Mouse (Mus musculus): ENCODE results near the gene Vmo1. TPM values are rescaled to one million over a fixed set of nuclear protein-coding genes. Genes with fewer than 3 reads are reported as not detected.
"Not testable (repeated sequence)": the region's sequence is repeated elsewhere in the genome, so short reads cannot be mapped to it uniquely, and the experiment has no call there.

The Vmo1 gene
- polyA plus RNA-seq (2012; ENCODE audit: insufficient read depth, insufficient read length, missing spikeins): not detected in 2 replicates

DNA sequence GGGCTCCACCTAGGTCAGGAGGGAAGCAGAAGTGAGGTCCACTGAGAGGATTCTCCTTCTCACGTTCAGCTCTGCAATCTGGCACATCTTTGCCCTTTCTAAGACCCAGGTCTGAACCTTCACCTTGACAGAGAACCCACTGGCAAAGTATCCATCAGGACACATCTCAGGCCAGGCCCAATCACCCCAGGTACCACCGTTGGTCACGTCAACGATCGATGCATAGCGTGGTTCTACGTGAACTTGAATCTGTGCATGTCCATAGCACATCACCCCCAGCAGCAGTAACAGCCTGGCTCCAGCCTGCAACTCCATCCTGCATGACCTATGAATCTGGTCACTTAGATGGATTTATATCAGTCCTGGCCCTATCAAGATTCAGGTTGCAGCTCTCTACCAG is at the start of gene Vmo1:
Vmo1 (minus strand) TSS at position 329 of the 400 bp plus-strand sequence.
- no peak within 1 kb of the TSS for H3K27ac ChIP-seq (replicated peaks; ENCODE audit: low read depth, low read length)
- no peaks in the 10 kb centered on the region; the same call in 1 of the 2 replicates for H3K4me1 ChIP-seq (ENCODE audit: control insufficient read depth, insufficient read depth, insufficient read length, low read length)
- H3K4me3 ChIP-seq (ENCODE audit: insufficient read depth, low read depth, low read length): no peak within 1 kb of the TSS

DNA sequence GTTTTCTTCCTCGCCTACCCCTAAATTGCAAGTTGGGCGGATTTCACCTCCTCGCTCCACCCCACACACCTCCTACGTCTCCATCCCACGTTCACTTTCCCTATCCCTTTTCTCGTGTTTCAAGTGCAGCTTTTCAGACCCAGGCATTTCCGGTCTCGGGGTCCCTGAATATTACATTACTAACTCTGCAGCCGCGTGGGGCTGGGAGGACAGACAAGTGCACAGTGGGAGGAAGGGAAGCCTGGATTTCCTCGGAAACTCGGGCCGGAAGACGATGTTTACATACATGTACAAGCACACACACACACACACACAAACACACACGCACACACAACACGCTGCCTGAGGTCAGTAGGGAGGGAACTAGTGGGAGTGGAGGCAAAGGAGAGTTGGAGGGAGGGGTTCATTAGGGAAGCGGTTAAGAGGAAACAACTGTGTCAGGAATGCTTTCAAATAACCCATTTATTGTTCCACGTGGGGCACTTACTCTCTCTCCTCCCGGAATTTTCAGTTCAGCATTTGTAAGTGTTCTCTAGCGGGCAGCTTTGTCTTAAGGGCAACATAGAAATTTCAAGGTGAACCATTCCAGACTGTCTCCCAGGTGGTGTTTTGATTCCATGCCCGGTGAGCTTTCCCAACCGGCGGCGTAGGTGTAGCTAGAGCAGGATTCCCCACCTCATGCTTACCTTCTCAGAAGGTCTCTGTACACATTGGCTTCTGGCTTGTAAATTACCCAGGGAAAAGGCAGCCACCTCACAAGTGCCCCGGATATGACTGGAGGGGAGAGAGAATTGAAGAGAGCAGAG is 49.3 kb upstream of the Vmo1 start:
- Histone ChIP-seq H3K4me1 (ENCODE audit: control insufficient read depth, insufficient read depth, insufficient read length, low read length) (peaks cover 4% of the 10 kb centered on the region; the same call in 1 of the 2 replicates), H3K4me3 (ENCODE audit: insufficient read depth, low read depth, low read length) (peak overlapping the region; percentile 94), H3K27ac (replicated peaks; ENCODE audit: low read depth, low read length) (peak overlapping the region; percentile 21; the same call in 1 of the 2 replicates)

DNA sequence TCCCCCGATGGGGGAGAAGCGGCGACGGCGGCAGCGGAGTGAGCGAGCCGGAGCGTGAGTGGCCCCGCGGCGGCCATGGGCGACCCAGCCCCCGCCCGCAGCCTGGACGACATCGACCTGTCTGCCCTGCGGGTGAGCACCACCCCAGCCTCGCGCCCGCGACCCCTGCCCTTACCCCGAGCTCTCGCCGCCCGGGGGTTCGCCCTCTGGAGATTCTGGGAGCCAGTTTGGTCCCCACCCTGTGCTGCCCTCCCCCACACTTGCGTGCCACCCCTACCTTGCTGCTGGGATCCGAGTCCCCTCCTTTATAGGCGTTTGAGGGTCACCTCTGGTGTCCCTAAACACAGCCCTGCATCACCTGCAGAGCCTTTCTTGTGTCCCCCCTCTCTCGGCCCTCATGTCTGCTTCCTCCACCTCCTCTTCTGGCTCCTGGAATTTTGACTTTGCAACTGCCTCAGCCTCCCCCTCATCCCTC is 48.6 kb upstream of the Vmo1 start:
- Histone ChIP-seq H3K4me1 (ENCODE audit: control insufficient read depth, insufficient read depth, insufficient read length, low read length) (peaks cover 4% of the 10 kb centered on the region; the same call in 1 of the 2 replicates), H3K27ac (replicated peaks; ENCODE audit: low read depth, low read length) (peak overlapping the region; percentile 21; the same call in 1 of the 2 replicates), H3K4me3 (ENCODE audit: insufficient read depth, low read depth, low read length) (peak overlapping the region; percentile 94)

DNA sequence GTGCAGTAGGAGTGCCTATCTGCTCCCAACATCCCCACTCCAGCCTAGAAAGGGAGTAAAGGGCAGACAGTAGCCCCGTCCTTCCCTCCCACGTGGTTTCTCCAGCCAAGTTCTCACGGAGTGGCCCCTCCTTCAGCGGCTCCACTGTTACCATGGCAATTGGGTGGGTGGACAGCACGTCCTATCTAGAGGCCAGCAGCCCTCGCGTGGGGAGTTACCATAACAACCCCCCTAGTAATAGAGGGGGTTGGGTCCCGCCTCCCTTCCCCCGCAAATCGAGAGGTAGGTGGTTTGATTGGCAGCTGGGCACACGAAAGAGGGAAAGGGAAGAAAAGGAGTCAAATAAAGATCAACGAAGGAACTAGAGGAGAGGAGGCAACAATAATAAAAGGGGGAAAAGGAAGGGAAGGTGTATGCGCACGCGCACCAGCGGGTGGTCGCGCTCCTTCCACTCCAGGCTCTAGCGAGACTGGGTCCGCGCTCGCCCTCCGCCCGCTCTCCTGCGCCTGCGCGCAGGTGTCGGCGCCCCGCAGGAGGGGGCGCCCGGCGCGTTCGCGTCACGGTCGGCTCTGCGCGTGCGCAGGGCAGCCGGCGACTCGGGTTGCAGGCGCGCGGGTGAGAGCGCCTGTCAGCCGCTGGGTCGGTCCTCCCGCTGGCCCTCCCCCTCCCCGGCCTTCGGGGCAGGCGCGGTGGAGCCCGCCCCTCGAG is 48.0 kb upstream of the Vmo1 start, which contains the start of gene Mink1:
Mink1 (plus strand) TSS at position 595 of the 708 bp plus-strand sequence.
- peak within 1 kb of the TSS; percentile 56 for H3K27ac ChIP-seq (replicated peaks; ENCODE audit: low read depth, low read length)
- H3K4me1 ChIP-seq (ENCODE audit: control insufficient read depth, insufficient read depth, insufficient read length, low read length): peaks cover 4% of the 10 kb centered on the region; the same call in 1 of the 2 replicates

DNA sequence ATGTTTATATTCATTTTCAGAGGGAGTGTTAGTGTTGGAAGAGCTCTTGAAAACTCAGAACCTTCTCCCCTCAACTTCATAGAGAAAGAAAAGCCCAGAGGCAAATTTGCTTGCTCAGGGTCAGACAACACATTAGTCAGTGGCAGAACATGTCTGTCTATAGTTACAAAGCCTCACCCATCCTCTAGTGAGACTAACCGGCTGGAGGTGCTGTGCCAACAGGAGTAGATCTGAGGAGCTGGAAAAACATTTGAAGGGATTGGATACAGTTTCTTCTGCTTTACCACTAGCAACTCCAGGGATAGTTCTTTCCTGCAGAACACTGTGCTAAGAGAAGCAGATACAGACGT is 47.5 kb upstream of the Vmo1 start:
- Histone ChIP-seq H3K4me1 (ENCODE audit: control insufficient read depth, insufficient read depth, insufficient read length, low read length) (peaks cover 4% of the 10 kb centered on the region; the same call in 1 of the 2 replicates), H3K27ac (replicated peaks; ENCODE audit: low read depth, low read length) (no peak overlapping the region), H3K4me3 (ENCODE audit: insufficient read depth, low read depth, low read length) (peak overlapping the region; percentile 94; the same call in 1 of the 2 replicates)

More for the DNA sequence above, 48.0 kb upstream of the Vmo1 start, which contains the start of gene Mink1:
- peak within 1 kb of the TSS; percentile 94 for H3K4me3 ChIP-seq (ENCODE audit: insufficient read depth, low read depth, low read length)

DNA sequence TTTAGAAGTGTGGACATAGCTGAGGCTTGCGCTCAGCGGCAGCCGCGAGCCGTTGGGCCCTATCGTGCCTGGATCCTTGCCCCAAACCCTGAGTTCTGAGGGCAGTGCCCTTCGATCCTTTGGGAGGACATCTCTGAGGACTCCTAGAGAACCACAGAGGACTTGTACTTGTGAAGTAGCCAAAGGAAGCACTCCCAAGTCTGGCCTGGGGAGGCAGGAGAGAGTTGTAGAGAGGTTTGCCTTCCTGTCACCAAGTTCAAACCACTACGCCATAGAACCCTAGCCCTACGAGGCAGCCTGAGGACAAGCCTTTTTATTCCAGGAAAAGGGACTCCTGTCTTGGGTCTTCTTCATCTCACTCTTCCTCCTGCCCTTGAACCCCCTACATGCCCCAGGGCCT is 43.1 kb upstream of the Vmo1 start:
- no peak overlapping the region for H3K27ac ChIP-seq (replicated peaks; ENCODE audit: low read depth, low read length)
- H3K4me1 ChIP-seq (ENCODE audit: control insufficient read depth, insufficient read depth, insufficient read length, low read length): no peaks in the 10 kb centered on the region
- no peak overlapping the region for H3K4me3 ChIP-seq (ENCODE audit: insufficient read depth, low read depth, low read length)

GRCm38 (mm10) chr11:70553940-70554339 is 39.5 kb upstream of the Vmo1 start:
- Histone ChIP-seq H3K4me3 (ENCODE audit: insufficient read depth, low read depth, low read length) (no peak overlapping the region), H3K4me1 (ENCODE audit: control insufficient read depth, insufficient read depth, insufficient read length, low read length) (no peaks in the 10 kb centered on the region), H3K27ac (replicated peaks; ENCODE audit: low read depth, low read length) (no peak overlapping the region)

DNA sequence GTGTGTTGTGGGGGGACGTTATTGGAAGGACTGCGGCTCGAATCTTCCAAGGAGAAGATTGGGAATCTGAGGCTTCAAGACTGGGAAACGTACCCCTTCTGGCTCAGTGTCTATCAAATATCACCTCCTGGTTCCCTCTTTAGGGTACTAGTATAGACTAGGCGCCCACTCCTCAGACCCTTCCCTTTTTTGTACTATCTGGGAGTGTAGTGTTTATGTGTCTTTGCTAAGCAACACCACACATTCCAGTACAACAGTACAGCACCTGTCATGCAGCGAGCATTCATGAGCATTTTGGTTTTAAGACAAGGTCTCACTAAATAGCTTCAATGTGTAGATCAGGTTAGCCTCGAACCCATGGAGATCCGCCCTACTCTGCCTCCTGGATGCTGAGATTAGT is 37.1 kb upstream of the Vmo1 start:
- H3K4me1 ChIP-seq (ENCODE audit: control insufficient read depth, insufficient read depth, insufficient read length, low read length): no peaks in the 10 kb centered on the region
- no peak overlapping the region for H3K4me3 ChIP-seq (ENCODE audit: insufficient read depth, low read depth, low read length)
- no peak overlapping the region for H3K27ac ChIP-seq (replicated peaks; ENCODE audit: low read depth, low read length)

- Histone ChIP-seq H3K4me3 (ENCODE audit: insufficient read depth, low read depth, low read length) (no peak overlapping the region), H3K27ac (replicated peaks; ENCODE audit: low read depth, low read length) (no peak overlapping the region), H3K4me1 (ENCODE audit: control insufficient read depth, insufficient read depth, insufficient read length, low read length) (peaks cover 3% of the 10 kb centered on the region)
Measured at GRCm38 (mm10) chr11:70544496-70544895, 30.1 kb upstream of the Vmo1 start.

DNA sequence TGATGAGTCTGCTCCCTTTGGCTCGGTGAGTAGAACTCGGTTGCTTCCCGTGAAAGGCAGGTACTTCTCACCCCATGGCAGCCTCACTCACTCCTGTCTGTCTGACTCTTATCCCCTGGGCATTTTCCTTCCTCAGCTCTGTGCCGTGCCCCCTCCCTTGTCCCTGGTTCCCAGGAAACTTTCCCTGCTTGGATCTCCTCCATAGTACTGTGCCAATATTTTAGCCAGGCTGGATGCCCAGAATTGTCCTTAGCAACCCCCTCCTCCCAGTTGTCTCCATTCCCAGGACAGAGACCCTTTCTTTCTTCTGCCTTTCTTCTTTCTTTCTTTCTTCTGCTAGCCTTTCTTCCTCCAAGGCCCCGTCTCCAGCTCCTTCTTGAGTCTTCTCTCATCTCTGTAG is 27.0 kb upstream of the Vmo1 start:
- peak overlapping the region; percentile 71 for H3K4me3 ChIP-seq (ENCODE audit: insufficient read depth, low read depth, low read length)
- H3K27ac ChIP-seq (replicated peaks; ENCODE audit: low read depth, low read length): no peak overlapping the region
- H3K4me1 ChIP-seq (ENCODE audit: control insufficient read depth, insufficient read depth, insufficient read length, low read length): peaks cover 5% of the 10 kb centered on the region

DNA sequence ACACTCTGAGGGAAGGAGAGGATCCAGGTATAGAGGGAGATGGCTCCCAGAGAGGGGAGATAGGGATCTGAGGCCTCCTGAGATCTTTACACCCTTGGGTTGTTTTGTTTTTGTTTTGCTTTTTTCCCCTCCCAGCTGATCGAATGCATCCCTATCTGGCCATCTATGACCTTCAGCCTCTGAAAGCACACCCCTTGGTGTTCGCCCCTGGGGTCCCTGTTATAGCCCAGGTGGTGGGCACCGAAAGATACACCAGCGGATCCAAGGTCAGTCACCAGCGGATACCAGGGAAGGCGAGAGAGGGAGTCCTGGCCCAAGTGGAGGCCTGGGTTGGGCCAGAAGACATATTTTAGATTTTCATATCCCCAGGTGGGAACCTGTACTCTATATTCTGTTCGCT is 26.5 kb upstream of the Vmo1 start:
- Histone ChIP-seq H3K4me3 (ENCODE audit: insufficient read depth, low read depth, low read length) (peak overlapping the region; percentile 71), H3K4me1 (ENCODE audit: control insufficient read depth, insufficient read depth, insufficient read length, low read length) (peaks cover 5% of the 10 kb centered on the region), H3K27ac (replicated peaks; ENCODE audit: low read depth, low read length) (no peak overlapping the region)

DNA sequence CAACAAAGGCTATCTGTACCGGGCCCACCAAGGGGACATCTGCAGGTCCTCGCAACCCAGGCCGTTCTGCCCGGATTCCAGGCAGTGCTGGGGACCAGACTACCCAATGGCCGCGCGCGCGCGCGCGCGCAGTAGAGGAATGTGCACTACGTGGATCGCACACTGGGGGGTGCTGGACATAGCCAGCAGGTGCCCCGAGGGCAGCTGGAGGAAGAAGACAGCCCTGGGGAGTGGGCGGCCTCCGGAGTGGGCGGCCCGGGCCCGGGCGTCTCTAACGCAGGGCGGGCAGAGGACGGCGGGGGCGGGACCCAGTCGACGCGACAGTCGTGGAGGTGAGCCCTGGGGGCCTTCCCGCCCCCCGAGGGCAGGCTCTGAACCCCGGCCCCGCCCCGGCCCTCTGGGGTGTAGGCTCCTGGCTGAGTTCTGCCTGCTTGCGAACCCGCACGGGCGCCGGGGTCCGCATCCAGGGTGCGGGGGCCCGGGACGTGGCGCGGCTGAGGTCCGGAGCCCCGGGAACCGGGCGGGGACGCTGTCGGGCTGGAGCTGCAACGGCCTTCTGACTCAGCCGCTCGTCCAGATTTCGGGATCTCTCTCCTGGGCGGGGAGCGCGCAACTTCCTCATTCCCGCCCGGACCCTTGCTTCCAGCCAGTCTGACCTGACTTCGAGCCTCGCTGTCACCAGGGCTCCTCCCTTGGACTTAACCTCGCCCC is 25.6 kb upstream of the Vmo1 start, which contains the start of gene Pld2:
Pld2 (plus strand) TSS at position 188 of the 711 bp plus-strand sequence.
- H3K4me3 ChIP-seq (ENCODE audit: insufficient read depth, low read depth, low read length): peak within 1 kb of the TSS; percentile 71
- H3K27ac ChIP-seq (replicated peaks; ENCODE audit: low read depth, low read length): peak within 1 kb of the TSS; percentile 60
- H3K4me1 ChIP-seq (ENCODE audit: control insufficient read depth, insufficient read depth, insufficient read length, low read length): peaks cover 5% of the 10 kb centered on the region

DNA sequence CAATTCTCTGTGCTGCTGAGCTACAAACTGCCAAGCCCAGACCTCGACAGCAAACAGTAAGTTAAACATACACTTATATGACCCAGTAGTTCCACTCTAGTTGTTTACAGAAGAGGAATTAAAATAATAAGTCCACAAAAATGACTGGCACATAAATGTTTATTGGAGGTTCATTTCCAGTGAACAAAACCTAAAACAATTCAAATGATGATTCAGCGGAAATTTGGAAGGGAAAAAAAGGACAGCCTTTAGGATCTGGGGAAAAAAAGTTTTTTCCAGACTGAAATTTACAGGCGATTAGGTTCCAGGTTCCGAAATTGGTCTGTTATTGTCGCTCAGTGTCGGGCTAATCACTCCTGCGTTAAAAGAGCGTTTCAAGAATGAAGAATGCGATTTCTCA is 25.0 kb upstream of the Vmo1 start:
- peak overlapping the region; percentile 60 for H3K27ac ChIP-seq (replicated peaks; ENCODE audit: low read depth, low read length)
- H3K4me3 ChIP-seq (ENCODE audit: insufficient read depth, low read depth, low read length): peak overlapping the region; percentile 71
- H3K4me1 ChIP-seq (ENCODE audit: control insufficient read depth, insufficient read depth, insufficient read length, low read length): peaks cover 5% of the 10 kb centered on the region

GRCm38 (mm10) chr11:70532839-70533238 is 18.4 kb upstream of the Vmo1 start, which contains the start of gene Gm40193:
TSS of gene Gm40193 (minus strand) at chr11:70532939.
- Histone ChIP-seq H3K4me1 (ENCODE audit: control insufficient read depth, insufficient read depth, insufficient read length, low read length) (no peaks in the 10 kb centered on the region), H3K27ac (replicated peaks; ENCODE audit: low read depth, low read length) (no peak within 1 kb of the TSS), H3K4me3 (ENCODE audit: insufficient read depth, low read depth, low read length) (no peak within 1 kb of the TSS)

DNA sequence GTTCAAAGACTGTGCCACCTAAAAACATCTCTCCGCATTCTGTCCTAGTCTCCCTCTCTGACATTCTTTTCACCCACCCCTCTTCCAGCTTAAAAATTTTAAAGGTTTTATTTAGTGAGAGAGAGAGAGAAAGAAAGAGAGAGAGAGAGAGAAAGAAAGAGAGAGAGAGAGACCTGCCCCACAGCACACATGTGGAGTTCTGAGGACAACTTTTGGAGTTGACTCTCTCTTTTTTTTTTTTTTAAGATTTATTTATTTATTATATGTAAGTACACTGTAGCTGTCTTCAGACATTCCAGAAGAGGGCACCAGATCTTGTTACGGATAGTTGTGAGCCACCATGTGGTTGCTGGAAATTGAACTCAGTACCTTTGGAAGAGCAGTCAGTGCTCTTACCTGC is 16.6 kb upstream of the Vmo1 start:
- H3K27ac ChIP-seq (replicated peaks; ENCODE audit: low read depth, low read length); H3K4me3 ChIP-seq (ENCODE audit: insufficient read depth, low read depth, low read length); H3K4me1 ChIP-seq (ENCODE audit: control insufficient read depth, insufficient read depth, insufficient read length, low read length): not testable (repeated sequence)
